Mouse (Mus musculus): ENCODE data around the gene Dhx35. TPM values are rescaled to one million over a fixed set of nuclear protein-coding genes. Genes with fewer than 3 reads are reported as not detected.

Gene Dhx35
- 31.0 and 34.6 TPM in 2 replicates for polyA plus RNA-seq (2012; rRNA removed)

GRCm38 (mm10) chr2:158794494-158795004, at the start of gene Dhx35:
Gene Dhx35 (plus strand): TSS chr2:158794807.

GRCm38 (mm10) chr2:158767742-158768339, 26.8 kb upstream of the Dhx35 start, which contains the start of gene Fam83d:
Gene Fam83d (plus strand): TSS chr2:158768093.

Other genes starting within 250 kb of the Dhx35 start
- gene Slc32a1, start 184.0 kb upstream of the Dhx35 start, polyA plus RNA-seq (2012; rRNA removed): 76.2 and 93.5 TPM in 2 replicates
- gene Actr5, start 169.9 kb upstream of the Dhx35 start, polyA plus RNA-seq (2012; rRNA removed): 10.2 and 11.5 TPM in 2 replicates
- gene Ppp1r16b, start 129.4 kb upstream of the Dhx35 start, polyA plus RNA-seq (2012; rRNA removed): 8.8 and 10.4 TPM in 2 replicates
- 6.7 and 6.8 TPM in 2 replicates for gene Fam83d, start 26.7 kb upstream of the Dhx35 start, polyA plus RNA-seq (2012; rRNA removed)

Measured in central nervous system, embryonic 18 days (tissue).